Mouse (Mus musculus) olfactory bulb, adult 2 months (tissue): Measurements from ENCODE around the gene Pkn3. TPM values are rescaled to one million over a fixed set of nuclear protein-coding genes. Genes with fewer than 3 reads are reported as not detected.

Source experiments
- H3K27ac ChIP-seq: fragments of 200-500 bp; 2 replicates; pipeline ENCODE4 v1.5.1; 2012; ENCODE audit warnings: low read depth, low read length; ENCODE audit not compliant: insufficient read depth
- H3K4me1 ChIP-seq: fragments of 200-500 bp; 2 replicates; pipeline ENCODE4 v1.6.1; 2012; ENCODE audit warnings: low read length; ENCODE audit not compliant: control insufficient read depth, insufficient read depth
- H3K4me3 ChIP-seq: fragments of 200-500 bp; 2 replicates; pipeline ENCODE4 v1.5.1; 2012; ENCODE audit warnings: mild to moderate bottlenecking, low read depth, low read length, moderate library complexity; ENCODE audit not compliant: insufficient read depth
- CTCF ChIP-seq: fragments of 200-500 bp; IDR thresholded peaks from 2 replicates; pipeline ENCODE4 v1.5.1; 2012; ENCODE audit warnings: low read depth, mild to moderate bottlenecking, low read length, moderate library complexity; ENCODE audit not compliant: insufficient read depth
- POLR2A ChIP-seq: fragments of 200-500 bp; IDR thresholded peaks from 2 replicates; pipeline ENCODE4 v1.6.1; 2012; ENCODE audit warnings: mild to moderate bottlenecking, low read depth, low read length, moderate library complexity; ENCODE audit not compliant: insufficient read depth
- WGBS: fragments of 180-500 bp; shearing (Covaris S2); methylation state at CpG from one replicate; pipeline ENCODE4 v1.1.7; 2018; 5-methylcytosine and 5-hydroxymethylcytosine counted together
- polyA plus RNA-seq: library from polyadenylated mRNA; stranded (reverse); fragments of >200 nt; gene quantifications from 2 replicates; pipeline ENCODE4 v1.2.4, GENCODE M21; 2012; ENCODE audit warnings: low replicate concordance; ENCODE audit not compliant: missing spikeins, insufficient read depth, insufficient read length

Gene Pkn3
- polyA plus RNA-seq, 1 experiment = not detected

DNA sequence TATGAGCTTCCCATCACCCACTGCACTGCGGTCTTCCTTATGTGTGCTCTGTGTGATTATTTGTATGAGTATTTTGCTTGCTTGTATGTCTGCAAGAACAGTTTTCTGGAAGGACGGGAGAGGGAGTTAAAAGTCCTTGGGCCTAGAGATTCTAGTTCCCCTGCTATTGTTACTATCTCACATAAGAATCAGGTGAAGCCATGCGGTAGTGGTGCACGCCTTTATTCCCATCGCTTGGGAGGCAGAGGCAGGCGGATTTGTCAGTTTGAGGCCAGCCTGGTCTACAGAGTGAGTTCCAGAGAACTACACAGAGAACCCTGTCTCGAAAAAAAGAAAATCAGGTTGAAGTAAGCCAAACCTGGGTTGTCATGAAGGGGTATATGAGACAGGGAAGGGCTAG lies 4.6 kb upstream of the Pkn3 start:
- H3K4me1 ChIP-seq = peaks cover 7% of the 10 kb centered on the region; the same call in 1 of the 2 replicates
- H3K4me3 ChIP-seq = no peak overlapping the region
- TF ChIP-seq CTCF (no peak), POLR2A (no peak)
- WGBS = 79% methylated on average over 7 of the region's 7 CpGs
- H3K27ac ChIP-seq = no peak overlapping the region

DNA sequence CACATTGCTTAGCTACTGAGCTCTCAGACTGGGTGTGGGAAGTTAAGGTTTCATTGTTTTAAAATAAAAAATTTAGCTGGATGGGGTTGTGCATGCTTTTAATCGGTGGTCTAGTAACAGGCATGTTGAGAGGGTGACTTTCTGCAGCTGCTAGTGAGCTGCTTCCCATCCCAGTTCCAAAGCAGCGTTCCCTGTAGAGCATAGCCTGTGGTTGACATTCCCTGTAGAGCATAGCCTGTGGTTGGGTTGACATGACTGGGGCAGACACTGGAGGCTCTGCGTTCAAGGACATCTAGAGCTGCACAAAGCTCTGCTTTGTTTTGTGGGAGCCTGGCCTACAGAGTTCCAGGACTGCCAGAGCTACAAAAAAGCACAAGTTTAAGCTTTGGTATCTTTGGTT lies 4.2 kb upstream of the Pkn3 start:
- WGBS = 67% methylated on average over 3 of the region's 3 CpGs
- no peak for TF ChIP-seq POLR2A
- TF ChIP-seq CTCF = no peak
- Histone ChIP-seq H3K27ac (no peak overlapping the region), H3K4me1 (peaks cover 7% of the 10 kb centered on the region; the same call in 1 of the 2 replicates), H3K4me3 (no peak overlapping the region)

DNA sequence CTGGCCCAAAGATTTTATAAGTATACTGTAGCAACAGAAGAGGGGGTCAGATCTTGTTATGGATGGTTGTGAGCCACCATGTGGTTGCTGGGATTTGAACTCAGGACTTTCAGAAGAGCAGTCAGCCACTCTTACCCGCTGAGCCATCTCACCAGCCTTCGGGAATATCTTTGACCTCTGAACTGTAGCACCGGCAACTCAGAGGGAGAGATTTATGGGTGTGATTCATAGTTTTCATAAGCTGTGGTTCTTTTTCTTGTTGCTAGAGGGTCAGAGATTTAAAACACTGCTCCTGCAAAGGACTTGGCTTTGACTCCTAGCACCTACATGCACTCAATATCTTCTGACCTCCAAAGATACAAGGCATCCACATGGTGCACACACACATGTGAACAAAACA lies 1.9 kb upstream of the Pkn3 start:
- H3K27ac ChIP-seq = no peak overlapping the region
- no peak for TF ChIP-seq CTCF
- TF ChIP-seq POLR2A = no peak
- H3K4me1 ChIP-seq = peaks cover 7% of the 10 kb centered on the region; the same call in 1 of the 2 replicates
- WGBS = 83% methylated on average over 3 of the region's 3 CpGs
- no peak overlapping the region for H3K4me3 ChIP-seq

DNA sequence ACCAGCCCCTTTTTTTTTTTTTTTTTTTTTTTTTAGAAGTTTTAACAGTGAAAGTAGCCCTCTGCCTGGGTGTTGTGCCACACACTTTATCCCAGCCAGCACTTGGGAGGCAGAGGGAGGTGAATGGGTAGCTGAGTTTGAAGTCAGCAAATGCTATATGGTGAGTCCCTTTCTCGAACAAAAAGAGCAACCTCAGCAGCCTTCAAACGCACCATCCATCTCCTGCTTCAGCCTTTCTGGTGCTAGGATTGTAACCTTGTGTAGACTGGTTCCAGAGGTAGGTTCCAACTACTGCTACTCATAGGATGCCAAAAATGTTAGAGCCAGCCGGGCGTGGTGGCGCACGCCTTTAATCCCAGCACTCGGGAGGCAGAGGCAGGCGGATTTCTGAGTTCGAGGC lies 1.0 kb upstream of the Pkn3 start:
- Histone ChIP-seq H3K4me1 (peaks cover 7% of the 10 kb centered on the region; the same call in 1 of the 2 replicates), H3K4me3 (no peak overlapping the region), H3K27ac (no peak overlapping the region)
- 93% methylated on average over 9 of the region's 9 CpGs for WGBS
- TF ChIP-seq POLR2A (no peak), CTCF (no peak)

DNA sequence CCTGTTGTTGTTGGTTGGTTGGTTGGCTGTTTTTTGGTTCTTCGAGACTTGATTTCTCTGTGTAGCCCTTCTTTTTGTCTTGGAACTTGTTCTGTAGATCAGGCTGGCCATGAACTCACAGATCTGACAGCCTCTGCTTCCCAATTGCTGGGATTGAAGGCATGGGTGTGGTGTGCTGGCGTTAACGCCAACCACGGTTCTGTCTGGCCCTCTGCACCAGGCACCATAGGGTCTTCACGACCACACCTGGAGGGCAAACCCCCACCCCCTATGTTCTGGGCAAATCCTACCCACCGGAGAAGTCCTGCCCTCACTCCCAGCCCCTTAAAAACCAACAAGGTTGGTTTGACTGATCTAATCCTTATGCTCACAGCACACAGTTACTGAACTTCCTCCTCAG lies 525 bp upstream of the Pkn3 start:
- Histone ChIP-seq H3K4me1 (peaks cover 7% of the 10 kb centered on the region; the same call in 1 of the 2 replicates), H3K27ac (no peak overlapping the region), H3K4me3 (no peak overlapping the region)
- no peak for TF ChIP-seq CTCF
- no peak for TF ChIP-seq POLR2A
- 74% methylated on average over 6 of the region's 6 CpGs for WGBS

DNA sequence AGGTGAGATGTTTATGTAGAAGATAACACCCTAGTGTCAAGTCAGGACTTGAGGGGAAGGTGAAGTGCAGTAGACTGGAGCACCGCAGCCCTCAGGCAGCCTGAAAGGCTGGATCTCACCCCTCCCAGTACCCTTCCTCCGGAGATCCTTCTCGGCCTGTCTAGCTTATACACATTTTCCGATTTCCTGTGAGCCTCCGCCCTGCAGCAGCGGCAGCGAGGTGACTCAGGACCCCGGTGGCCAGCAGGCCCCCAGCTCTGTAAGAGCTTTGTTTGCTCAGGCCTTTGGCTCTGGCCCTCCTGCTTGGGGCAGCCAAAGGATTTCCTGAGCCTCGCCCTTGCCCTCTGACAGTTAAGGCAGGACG lies 847 bp downstream of the Pkn3 start:
- TF ChIP-seq CTCF = no peak; the same call in 1 of the 2 replicates
- TF ChIP-seq POLR2A = no peak
- Histone ChIP-seq H3K4me1 (peaks cover 7% of the 10 kb centered on the region; the same call in 1 of the 2 replicates), H3K4me3 (no peak overlapping the region), H3K27ac (no peak overlapping the region)
- WGBS = 52% methylated on average over 10 of the region's 10 CpGs

DNA sequence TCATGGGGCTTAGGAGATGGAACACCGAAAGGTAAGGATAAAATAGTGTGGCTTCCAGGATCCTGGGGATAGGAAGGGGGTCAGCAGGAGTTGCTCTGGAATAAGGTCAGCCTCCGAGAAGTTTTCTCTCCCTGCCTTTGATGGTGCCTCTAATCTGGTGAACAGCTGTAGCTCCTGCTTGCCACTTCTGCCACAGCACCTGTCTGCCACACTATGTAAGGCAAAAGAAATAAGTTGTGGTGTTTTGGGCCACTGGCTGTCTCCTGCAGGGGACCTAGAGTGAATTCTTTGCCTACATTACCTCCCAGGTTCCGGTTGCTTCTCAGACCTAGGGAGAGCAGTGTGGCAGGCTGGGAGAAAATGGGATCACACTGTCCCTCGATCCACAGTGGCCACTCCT lies 1.3 kb downstream of the Pkn3 start:
- TF ChIP-seq CTCF (no peak), POLR2A (no peak)
- H3K4me1 ChIP-seq = peaks cover 7% of the 10 kb centered on the region; the same call in 1 of the 2 replicates
- H3K4me3 ChIP-seq = no peak overlapping the region
- no peak overlapping the region for H3K27ac ChIP-seq
- 84% methylated on average over 4 of the region's 4 CpGs for WGBS

DNA sequence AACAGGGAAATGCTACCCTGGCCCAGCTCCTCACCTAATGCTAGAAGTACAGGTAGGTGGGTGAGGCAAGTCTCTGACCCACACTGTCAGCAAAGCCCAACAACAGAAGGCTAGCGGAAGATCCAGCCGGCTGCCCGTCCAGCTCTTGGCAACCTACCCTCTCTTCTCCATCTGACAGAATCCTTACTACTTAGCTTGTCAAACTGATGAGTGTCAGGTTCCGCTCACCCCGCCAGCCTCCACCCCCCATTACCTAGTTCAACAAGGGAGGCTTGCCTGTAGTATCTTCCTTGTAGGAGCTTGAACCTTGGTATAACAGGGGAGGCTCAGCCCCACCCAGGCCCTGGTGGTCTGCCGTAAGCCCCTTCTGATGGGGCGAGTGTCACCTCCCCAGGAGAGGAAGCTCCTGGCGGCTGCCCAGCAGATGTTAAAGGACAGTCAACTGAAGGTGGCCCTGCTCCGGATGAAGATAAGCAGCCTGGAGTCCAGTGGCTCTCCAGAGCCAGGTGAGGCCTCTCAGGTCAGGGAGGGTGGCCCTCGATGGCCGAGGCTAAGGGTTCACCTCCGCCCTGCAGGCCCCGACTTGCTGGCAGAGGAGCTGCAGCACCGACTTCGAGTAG lies 2.8 kb downstream of the Pkn3 start:
- H3K27ac ChIP-seq = no peak overlapping the region
- WGBS = 91% methylated on average over 15 of the region's 15 CpGs
- no peak overlapping the region for H3K4me3 ChIP-seq
- peaks cover 11% of the 10 kb centered on the region; the same call in 1 of the 2 replicates for H3K4me1 ChIP-seq
- no peak for TF ChIP-seq POLR2A
- TF ChIP-seq CTCF = no peak

DNA sequence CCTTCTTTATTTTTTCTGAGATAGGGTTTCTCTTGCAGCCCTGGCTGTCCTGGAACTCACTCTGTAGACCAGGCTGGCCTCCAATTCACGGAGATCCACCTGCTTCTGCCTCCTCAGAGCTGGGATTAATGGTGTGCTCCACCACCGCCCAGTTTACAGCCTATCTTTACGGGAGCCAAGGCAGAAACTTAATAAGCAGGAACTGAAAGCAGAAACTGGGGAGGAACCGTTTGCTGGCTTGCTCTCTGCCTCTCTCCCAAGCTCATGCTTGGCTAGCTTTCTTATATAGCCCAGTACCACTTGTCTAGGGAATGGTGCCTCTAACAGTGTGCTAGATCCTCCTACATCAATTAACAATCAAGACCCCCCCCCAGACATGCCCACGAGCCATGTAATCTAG lies 6.6 kb downstream of the Pkn3 start:
- Histone ChIP-seq H3K27ac (no peak overlapping the region), H3K4me1 (peaks cover 4% of the 10 kb centered on the region; the same call in 1 of the 2 replicates), H3K4me3 (no peak overlapping the region)
- TF ChIP-seq POLR2A (no peak), CTCF (no peak)
- 48% methylated on average over 5 of the region's 5 CpGs for WGBS
